Mouse (Mus musculus): ENCODE measurements around the gene Mob2.

DNA sequence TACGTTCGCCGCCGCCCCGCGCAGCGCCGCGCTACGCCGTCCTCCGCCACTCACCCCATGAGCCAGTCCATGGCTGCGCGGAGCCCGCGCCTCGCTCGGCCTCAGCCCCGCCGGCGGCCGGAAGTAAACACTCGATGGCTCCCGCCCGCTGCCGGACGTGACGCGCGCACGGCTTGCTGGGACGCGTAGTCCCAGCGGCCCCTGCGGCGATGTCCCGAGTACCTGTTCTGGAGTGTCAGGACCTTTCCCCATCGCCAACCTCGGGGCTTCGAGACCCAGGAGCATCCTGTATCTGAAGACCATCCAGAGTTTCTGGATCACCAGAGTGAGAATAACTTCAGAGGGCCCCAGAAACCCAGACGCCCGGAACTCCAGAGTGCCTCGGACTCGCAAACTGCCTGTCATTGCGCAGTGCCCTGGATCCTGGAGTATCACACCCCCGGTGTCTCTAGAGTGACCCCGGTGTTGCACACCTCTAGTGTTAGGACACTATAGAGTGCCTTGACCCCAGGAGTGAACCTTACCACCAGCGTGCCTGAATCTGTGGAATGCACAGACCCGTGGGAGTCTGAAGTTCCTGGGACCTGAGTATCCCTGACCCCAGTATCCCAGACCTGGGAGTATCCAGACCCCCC, at the start of gene Mob2:
- TF ChIP-seq POLR2A (IDR thresholded peaks at IDR 0.05; ENCODE audit: low read depth, low read length) (peak; percentile 89), CTCF (IDR thresholded peaks at IDR 0.05; ENCODE audit: extremely low read depth, insufficient read length, insufficient replicate concordance, low read depth, low read length) (no peak)
